Mouse (Mus musculus): ENCODE measurements around the gene Gabra5. TPM values are rescaled to one million over a fixed set of nuclear protein-coding genes. Genes with fewer than 3 reads are reported as not detected.

The Gabra5 gene
- polyA plus RNA-seq, 1 experiment from 2014 or later, result 0.14 TPM

GRCm38 (mm10) chr7:57508860-57509632, 813 bp downstream of the Gabra5 start:
- H3K27me3 ChIP-seq (replicated peaks; ENCODE audit: control insufficient read depth, insufficient read depth, low read length), result peaks cover 35% of the 10 kb centered on the region
- no peak overlapping the region for H3K27ac ChIP-seq (ENCODE audit: low read depth, low read length)
- no peaks in the 10 kb centered on the region for H3K4me1 ChIP-seq (replicated peaks; ENCODE audit: control insufficient read depth, insufficient read depth, low read length)
- WGBS, result under 1% methylated on average over 71 of the region's 72 CpGs
- TF ChIP-seq CTCF (IDR thresholded peaks at IDR 0.05; ENCODE audit: low read depth), result no peak
- no peaks in the 10 kb centered on the region for H3K36me3 ChIP-seq (ENCODE audit: control insufficient read depth, insufficient read depth)
- H3K9ac ChIP-seq (ENCODE audit: low read depth, low read length), result no peak overlapping the region
- no peak for ATAC-seq
- peak overlapping the region; percentile 17 for H3K4me3 ChIP-seq (ENCODE audit: low read depth, low read length)
- peak overlapping the region; percentile 49 for H3K4me2 ChIP-seq (replicated peaks; ENCODE audit: low read depth)
- H3K9me3 ChIP-seq (ENCODE audit: control insufficient read depth), result no peaks in the 10 kb centered on the region

- no peaks in the 10 kb centered on the region for H3K4me1 ChIP-seq (replicated peaks; ENCODE audit: control insufficient read depth, insufficient read depth, low read length)
- ATAC-seq, result no peak
- 72% methylated on average over 4 of the region's 4 CpGs for WGBS
Measured at GRCm38 (mm10) chr7:57502809-57503208, 7.0 kb downstream of the Gabra5 start.

GRCm38 (mm10) chr7:57491795-57492194, 18.1 kb downstream of the Gabra5 start:
- 74% methylated on average over 4 of the region's 4 CpGs for WGBS
- no peak for ATAC-seq

More at GRCm38 (mm10) chr7:57502809-57503208, 7.0 kb downstream of the Gabra5 start:
- Histone ChIP-seq H3K36me3 (ENCODE audit: control insufficient read depth, insufficient read depth) (no peaks in the 10 kb centered on the region), H3K9me3 (ENCODE audit: control insufficient read depth) (no peaks in the 10 kb centered on the region), H3K27me3 (replicated peaks; ENCODE audit: control insufficient read depth, insufficient read depth, low read length) (peaks cover 6% of the 10 kb centered on the region; the same call in 1 of the 2 replicates), H3K4me2 (replicated peaks; ENCODE audit: low read depth) (no peak overlapping the region), H3K9ac (ENCODE audit: low read depth, low read length) (no peak overlapping the region), H3K4me3 (ENCODE audit: low read depth, low read length) (no peak overlapping the region), H3K27ac (ENCODE audit: low read depth, low read length) (no peak overlapping the region)
- TF ChIP-seq CTCF (IDR thresholded peaks at IDR 0.05; ENCODE audit: low read depth), result no peak

GRCm38 (mm10) chr7:57486907-57487306, 23.0 kb downstream of the Gabra5 start:
- no peak for ATAC-seq
- no peak overlapping the region for H3K27ac ChIP-seq (ENCODE audit: low read depth, low read length)
- H3K9ac ChIP-seq (ENCODE audit: low read depth, low read length), result no peak overlapping the region
- H3K9me3 ChIP-seq (ENCODE audit: control insufficient read depth), result no peaks in the 10 kb centered on the region
- H3K4me2 ChIP-seq (replicated peaks; ENCODE audit: low read depth), result no peak overlapping the region
- no peak for TF ChIP-seq CTCF (IDR thresholded peaks at IDR 0.05; ENCODE audit: low read depth)
- no peaks in the 10 kb centered on the region for H3K36me3 ChIP-seq (ENCODE audit: control insufficient read depth, insufficient read depth)
- 75% methylated on average over 6 of the region's 6 CpGs for WGBS
- H3K27me3 ChIP-seq (replicated peaks; ENCODE audit: control insufficient read depth, insufficient read depth, low read length), result no peaks in the 10 kb centered on the region
- H3K4me1 ChIP-seq (replicated peaks; ENCODE audit: control insufficient read depth, insufficient read depth, low read length), result no peaks in the 10 kb centered on the region
- H3K4me3 ChIP-seq (ENCODE audit: low read depth, low read length), result no peak overlapping the region

More at GRCm38 (mm10) chr7:57491795-57492194, 18.1 kb downstream of the Gabra5 start:
- Histone ChIP-seq H3K4me3 (ENCODE audit: low read depth, low read length) (no peak overlapping the region), H3K4me2 (replicated peaks; ENCODE audit: low read depth) (no peak overlapping the region), H3K9me3 (ENCODE audit: control insufficient read depth) (no peaks in the 10 kb centered on the region), H3K27ac (ENCODE audit: low read depth, low read length) (no peak overlapping the region), H3K36me3 (ENCODE audit: control insufficient read depth, insufficient read depth) (no peaks in the 10 kb centered on the region), H3K27me3 (replicated peaks; ENCODE audit: control insufficient read depth, insufficient read depth, low read length) (no peaks in the 10 kb centered on the region), H3K4me1 (replicated peaks; ENCODE audit: control insufficient read depth, insufficient read depth, low read length) (no peaks in the 10 kb centered on the region), H3K9ac (ENCODE audit: low read depth, low read length) (no peak overlapping the region)
- TF ChIP-seq CTCF (IDR thresholded peaks at IDR 0.05; ENCODE audit: low read depth), result no peak

- Histone ChIP-seq H3K27me3 (replicated peaks; ENCODE audit: control insufficient read depth, insufficient read depth, low read length) (no peaks in the 10 kb centered on the region), H3K27ac (ENCODE audit: low read depth, low read length) (no peak overlapping the region), H3K4me2 (replicated peaks; ENCODE audit: low read depth) (no peak overlapping the region), H3K4me1 (replicated peaks; ENCODE audit: control insufficient read depth, insufficient read depth, low read length) (no peaks in the 10 kb centered on the region), H3K9ac (ENCODE audit: low read depth, low read length) (no peak overlapping the region), H3K4me3 (ENCODE audit: low read depth, low read length) (no peak overlapping the region), H3K9me3 (ENCODE audit: control insufficient read depth) (no peaks in the 10 kb centered on the region), H3K36me3 (ENCODE audit: control insufficient read depth, insufficient read depth) (no peaks in the 10 kb centered on the region)
- ATAC-seq, result no peak
- peak; percentile 45 for TF ChIP-seq CTCF (IDR thresholded peaks at IDR 0.05; ENCODE audit: low read depth)
Measured at GRCm38 (mm10) chr7:57482896-57483295, 27.0 kb downstream of the Gabra5 start.

GRCm38 (mm10) chr7:57473811-57474525, 35.9 kb downstream of the Gabra5 start:
- no peak overlapping the region for H3K9ac ChIP-seq (ENCODE audit: low read depth, low read length)
- H3K27ac ChIP-seq (ENCODE audit: low read depth, low read length), result no peak overlapping the region
- no peaks in the 10 kb centered on the region for H3K27me3 ChIP-seq (replicated peaks; ENCODE audit: control insufficient read depth, insufficient read depth, low read length)
- TF ChIP-seq CTCF (IDR thresholded peaks at IDR 0.05; ENCODE audit: low read depth), result peak; percentile 82
- H3K36me3 ChIP-seq (ENCODE audit: control insufficient read depth, insufficient read depth), result no peaks in the 10 kb centered on the region
- H3K4me2 ChIP-seq (replicated peaks; ENCODE audit: low read depth), result no peak overlapping the region
- H3K4me3 ChIP-seq (ENCODE audit: low read depth, low read length), result no peak overlapping the region
- no peaks in the 10 kb centered on the region for H3K4me1 ChIP-seq (replicated peaks; ENCODE audit: control insufficient read depth, insufficient read depth, low read length)
- no peaks in the 10 kb centered on the region for H3K9me3 ChIP-seq (ENCODE audit: control insufficient read depth)
- no peak for ATAC-seq
- 66% methylated on average over 4 of the region's 4 CpGs for WGBS

Data from intestine, postnatal 0 days (tissue).